ENCODE assay signal across 21 mouse cellular contexts in genomic region chr7:102358124-102358523, GRCm38 (mm10).
DNase-seq lines count a peak whose midpoint lies in the region; ATAC-seq and TF ChIP-seq lines count a peak whose summit lies in the region.
"Had no signal": no experiment of that assay in that cellular context is flagged by ENCODE, and none has a peak within 500 bp of the region (broad histone marks: within the 10 kb centered on the region; RNA-seq: fewer than 3 reads in every experiment).

No protein-coding gene starts in this region.

- no peaks in the 10 kb centered on the region for H3K4me1 ChIP-seq in heart, adult 2 months (ENCODE audit: control insufficient read depth, insufficient read depth, low read length)
- H3K4me1 ChIP-seq in testis, adult 2 months (ENCODE audit: control insufficient read depth, insufficient read depth, low read length): no peaks in the 10 kb centered on the region
- H3K4me1 ChIP-seq: embryonic facial prominence, embryonic 13.5 days; embryonic facial prominence, embryonic 15.5 days; forebrain, embryonic 10.5 days; forebrain, embryonic 12.5 days had no signal

- DNase-seq in heart, adult 11 months: peak; percentile 33
- no peak for DNase-seq in heart, adult 2 months
- no peak for DNase-seq in testis, postnatal 14 days (ENCODE audit: low spot score)
- DNase-seq in embryo, embryonic 11 days: no peak
- DNase-seq: adrenal gland, adult 2 months; adrenal gland, postnatal 10 days; adrenal gland, postnatal 25 days; cerebellum, adult 11 months; cerebellum, adult 18-20 months; cerebellum, adult 8-10 months; cerebellum, postnatal 10 days; cerebellum, postnatal 25 days had no signal

- no peak for TF ChIP-seq EP300 in heart, adult 2 months (IDR thresholded peaks at IDR 0.05; ENCODE audit: insufficient read depth, low read depth, low read length)

- no peaks in the 10 kb centered on the region for H3K27me3 ChIP-seq in heart, adult 2 months (ENCODE audit: control insufficient read depth, insufficient read depth, low read length)
- H3K27me3 ChIP-seq in testis, adult 2 months (ENCODE audit: control insufficient read depth, insufficient read depth, low read length): no peaks in the 10 kb centered on the region
- H3K27me3 ChIP-seq: embryonic facial prominence, embryonic 13.5 days; embryonic facial prominence, embryonic 15.5 days; forebrain, embryonic 12.5 days had no signal

- TF ChIP-seq CTCF in heart, adult 2 months (IDR thresholded peaks at IDR 0.05): no peak
- no peak for TF ChIP-seq CTCF in testis, adult 2 months (IDR thresholded peaks at IDR 0.05; ENCODE audit: control insufficient read depth, insufficient read depth, insufficient replicate concordance, low read depth, low read length)

- H3K79me2 ChIP-seq in heart, adult 2 months (replicated peaks; ENCODE audit: control insufficient read depth, insufficient read depth, low read length): 0 out of 2 replicates have a peak, but pooled peaks cover 2% of the 10 kb centered on the region

- 98% methylated on average over 3 of the region's 3 CpGs for WGBS in heart, adult 2 months

- H3K4me3 ChIP-seq in heart, adult 2 months: no peak overlapping the region
- no peak overlapping the region for H3K4me3 ChIP-seq in testis, adult 2 months (ENCODE audit: control insufficient read depth, low read depth, low read length)
- H3K4me3 ChIP-seq: embryonic facial prominence, embryonic 13.5 days; embryonic facial prominence, embryonic 15.5 days; erythroblast, embryonic 14.5 days; forebrain, embryonic 10.5 days; forebrain, embryonic 12.5 days had no signal

- TF ChIP-seq POLR2A in heart, adult 2 months (IDR thresholded peaks at IDR 0.05; ENCODE audit: insufficient read depth, low read depth, low read length): no peak
- no peak for TF ChIP-seq POLR2A in testis, adult 2 months (IDR thresholded peaks at IDR 0.05; ENCODE audit: control insufficient read depth, low read depth, low read length)

- intact Hi-C loops in heart, adult 2 months (cut with DNase I): no loop called here

- H3K36me3 ChIP-seq in heart, adult 2 months (ENCODE audit: control insufficient read depth, insufficient read depth, low read length): no peaks in the 10 kb centered on the region
- H3K36me3 ChIP-seq in testis, adult 2 months (ENCODE audit: control insufficient read depth, insufficient read depth, low read length): no peaks in the 10 kb centered on the region; the same call in 1 of the 2 replicates
- H3K36me3 ChIP-seq: embryonic facial prominence, embryonic 13.5 days; embryonic facial prominence, embryonic 15.5 days; forebrain, embryonic 10.5 days; forebrain, embryonic 12.5 days had no signal

- no peak overlapping the region for H3K27ac ChIP-seq in heart, adult 2 months
- peak overlapping the region; percentile 65; the same call in 1 of the 2 replicates for H3K27ac ChIP-seq in testis, adult 2 months (ENCODE audit: control insufficient read depth, insufficient read depth, low read depth, low read length)
- H3K27ac ChIP-seq: embryonic facial prominence, embryonic 13.5 days; embryonic facial prominence, embryonic 15.5 days; forebrain, embryonic 10.5 days; forebrain, embryonic 12.5 days had no signal

- peak; percentile 67 for ATAC-seq in megakaryocyte-erythroid progenitor cell, adult 5-6 weeks (replicated peaks; ENCODE audit: low FRiP score, low TSS enrichment, poor library complexity, severe bottlenecking)
- ATAC-seq: forebrain, embryonic 14.5 days; forebrain, embryonic 16.5 days had no signal

- no peak overlapping the region for H3K9ac ChIP-seq in heart, adult 2 months (ENCODE audit: low read depth, low read length)
- H3K9ac ChIP-seq: embryonic facial prominence, embryonic 13.5 days; embryonic facial prominence, embryonic 15.5 days; forebrain, embryonic 12.5 days had no signal
